Mouse (Mus musculus) midbrain, embryonic 13.5 days (tissue): Measurements from ENCODE around the gene Lrrfip2. TPM values are rescaled to one million over a fixed set of nuclear protein-coding genes. Genes with fewer than 3 reads are reported as not detected.
A peak's percentile ranks its signal among the peaks of the same experiment; 100 is the strongest.

Experiments used
- ATAC-seq: fragments of 200-750 bp; cut with Nextera tagmentation; 2 replicates; pipeline ENCODE4 v1.8.0; 2017; ENCODE audit warnings: mild to moderate bottlenecking, moderate TSS enrichment, moderate library complexity
- H3K27ac ChIP-seq: fragments of 300-500 bp; sonication (generic); 2 replicates; pipeline ENCODE4 v1.5.1; 2015; ENCODE audit warnings: inconsistent platforms, mild to moderate bottlenecking, moderate library complexity
- H3K27me3 ChIP-seq: fragments of 300-500 bp; sonication (generic); 2 replicates; pipeline ENCODE4 v1.6.1; 2015; ENCODE audit warnings: mild to moderate bottlenecking, inconsistent platforms
- H3K36me3 ChIP-seq: fragments of 300-500 bp; sonication (generic); 2 replicates; pipeline ENCODE4 v1.6.1; 2015; ENCODE audit warnings: mild to moderate bottlenecking, inconsistent platforms
- H3K4me1 ChIP-seq: fragments of 300-500 bp; sonication (generic); replicated peaks from 2 replicates; pipeline ENCODE4 v1.6.1; 2015; ENCODE audit warnings: inconsistent platforms
- H3K4me2 ChIP-seq: fragments of 300-500 bp; sonication (generic); replicated peaks from 2 replicates; pipeline ENCODE4 v1.6.1; 2015; ENCODE audit warnings: moderate library complexity, mild to moderate bottlenecking, inconsistent platforms
- H3K4me3 ChIP-seq: fragments of 300-500 bp; sonication (generic); replicated peaks from 2 replicates; pipeline ENCODE4 v1.5.1; 2015; ENCODE audit warnings: mild to moderate bottlenecking, inconsistent platforms
- H3K9ac ChIP-seq: fragments of 300-500 bp; sonication (generic); replicated peaks from 2 replicates; pipeline ENCODE4 v1.6.1; 2015; ENCODE audit warnings: mild to moderate bottlenecking, inconsistent platforms
- H3K9me3 ChIP-seq: fragments of 300-500 bp; sonication (generic); 2 replicates; pipeline ENCODE4 v1.6.1; 2016; ENCODE audit warnings: mild to moderate bottlenecking, inconsistent platforms
- WGBS: fragments of 180-500 bp; shearing (Covaris S2); methylation state at CpG from one replicate; pipeline ENCODE4 v1.1.7; 2015; 5-methylcytosine and 5-hydroxymethylcytosine counted together
- polyA plus RNA-seq: library from polyadenylated mRNA; unstranded; fragments of >200 nt; fragmentation: Nextera tagmentation; extraction: Ambion mirVana; gene quantifications from 2 replicates; pipeline ENCODE4 v1.2.1, GENCODE M21; 2015

Gene Lrrfip2
- polyA plus RNA-seq, 1 experiment from 2014 or later, result 47.6 TPM

GRCm38 (mm10) chr9:111178971-111179370 is 61.6 kb downstream of the Lrrfip2 start:
- ATAC-seq, result no peak
- no peak overlapping the region for H3K27ac ChIP-seq
- H3K9ac ChIP-seq, result no peak overlapping the region
- H3K4me2 ChIP-seq, result no peak overlapping the region
- no peaks in the 10 kb centered on the region for H3K9me3 ChIP-seq
- 94% methylated on average over 5 of the region's 5 CpGs for WGBS
- no peaks in the 10 kb centered on the region for H3K36me3 ChIP-seq
- no peaks in the 10 kb centered on the region for H3K27me3 ChIP-seq
- no peak overlapping the region for H3K4me3 ChIP-seq
- H3K4me1 ChIP-seq, result no peaks in the 10 kb centered on the region; the same call in 1 of the 2 replicates

- 83% methylated on average over 3 of the region's 3 CpGs for WGBS
- Histone ChIP-seq H3K4me1 (peaks cover 15% of the 10 kb centered on the region), H3K4me2 (no peak overlapping the region), H3K9me3 (no peaks in the 10 kb centered on the region), H3K27me3 (no peaks in the 10 kb centered on the region), H3K36me3 (no peaks in the 10 kb centered on the region), H3K27ac (no peak overlapping the region), H3K9ac (no peak overlapping the region), H3K4me3 (no peak overlapping the region)
- ATAC-seq, result no peak
Observed at GRCm38 (mm10) chr9:111182176-111182575, 64.8 kb downstream of the Lrrfip2 start.

DNA sequence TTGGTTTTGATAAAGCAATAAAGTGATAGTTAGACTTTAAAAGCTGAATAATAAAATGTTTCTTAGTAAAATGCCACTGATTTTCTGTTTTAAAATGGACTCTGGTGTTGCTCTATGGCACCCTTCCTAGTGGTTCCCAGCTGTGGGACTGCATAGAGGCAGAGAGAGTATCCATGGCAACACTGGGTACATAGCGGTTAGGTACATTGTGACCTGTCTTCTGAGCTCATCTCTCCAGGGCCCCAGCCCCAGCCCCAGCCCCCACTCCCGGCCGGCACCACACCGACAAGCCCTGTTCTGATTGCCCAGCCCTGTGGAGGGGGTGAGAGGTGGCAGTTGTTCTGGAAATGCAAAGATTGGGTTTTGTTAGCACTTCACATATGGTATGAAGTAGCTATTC is 67.5 kb downstream of the Lrrfip2 start:
- H3K4me1 ChIP-seq, result peaks cover 15% of the 10 kb centered on the region
- ATAC-seq, result peak; percentile 86
- 17% methylated on average over 4 of the region's 4 CpGs for WGBS

GRCm38 (mm10) chr9:111186861-111187260 is 69.5 kb downstream of the Lrrfip2 start:
- no peak overlapping the region for H3K4me3 ChIP-seq
- no peak for ATAC-seq
- H3K36me3 ChIP-seq, result peaks cover 21% of the 10 kb centered on the region
- no peaks in the 10 kb centered on the region for H3K9me3 ChIP-seq
- peaks cover 15% of the 10 kb centered on the region for H3K4me1 ChIP-seq
- no peak overlapping the region for H3K27ac ChIP-seq
- no peak overlapping the region for H3K9ac ChIP-seq
- H3K27me3 ChIP-seq, result no peaks in the 10 kb centered on the region
- H3K4me2 ChIP-seq, result no peak overlapping the region
- WGBS, result 84% methylated on average over 6 of the region's 6 CpGs

More for the DNA sequence above, 67.5 kb downstream of the Lrrfip2 start:
- Histone ChIP-seq H3K4me3 (no peak overlapping the region), H3K27ac (0 out of 2 replicates have a peak overlapping the region, but pooled peaks have one; percentile 44), H3K9me3 (no peaks in the 10 kb centered on the region), H3K9ac (no peak overlapping the region), H3K4me2 (no peak overlapping the region), H3K27me3 (no peaks in the 10 kb centered on the region), H3K36me3 (peaks cover 10% of the 10 kb centered on the region)

DNA sequence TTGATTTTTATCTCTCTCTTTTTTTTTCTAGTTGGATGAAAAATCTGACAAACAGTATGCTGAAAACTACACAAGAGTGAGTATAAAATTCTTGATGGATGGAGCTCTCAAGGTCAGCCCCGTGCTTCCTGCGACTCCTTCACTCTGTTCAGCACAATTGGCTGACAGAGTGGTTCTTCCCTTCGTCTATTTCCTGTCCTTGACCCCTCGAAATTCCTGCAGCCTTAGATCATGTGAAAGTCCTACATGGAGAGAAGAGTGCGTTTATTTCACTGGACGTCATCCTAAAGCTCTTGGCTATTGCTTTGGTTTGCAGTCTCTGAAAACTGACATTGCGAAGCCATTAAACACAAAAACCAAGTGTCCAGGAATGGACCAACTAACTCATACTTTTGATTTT is 71.3 kb downstream of the Lrrfip2 start:
- H3K4me2 ChIP-seq, result no peak overlapping the region
- H3K9me3 ChIP-seq, result no peaks in the 10 kb centered on the region
- no peak overlapping the region for H3K27ac ChIP-seq
- peaks cover 32% of the 10 kb centered on the region for H3K36me3 ChIP-seq
- H3K4me1 ChIP-seq, result peaks cover 15% of the 10 kb centered on the region
- no peak overlapping the region for H3K4me3 ChIP-seq
- no peak for ATAC-seq
- 95% methylated on average over 7 of the region's 7 CpGs for WGBS
- H3K27me3 ChIP-seq, result no peaks in the 10 kb centered on the region
- H3K9ac ChIP-seq, result no peak overlapping the region

GRCm38 (mm10) chr9:111193211-111193610 is 75.8 kb downstream of the Lrrfip2 start:
- Histone ChIP-seq H3K27ac (no peak overlapping the region), H3K4me3 (no peak overlapping the region), H3K4me1 (no peaks in the 10 kb centered on the region), H3K36me3 (peaks cover 32% of the 10 kb centered on the region), H3K9me3 (no peaks in the 10 kb centered on the region), H3K9ac (no peak overlapping the region), H3K27me3 (no peaks in the 10 kb centered on the region), H3K4me2 (no peak overlapping the region)
- ATAC-seq, result no peak
- WGBS, result 93% methylated on average over 2 of the region's 2 CpGs

- Histone ChIP-seq H3K9ac (no peak overlapping the region), H3K4me2 (no peak overlapping the region), H3K36me3 (peaks cover 25% of the 10 kb centered on the region), H3K4me3 (no peak overlapping the region), H3K9me3 (no peaks in the 10 kb centered on the region), H3K27me3 (no peaks in the 10 kb centered on the region), H3K4me1 (no peaks in the 10 kb centered on the region), H3K27ac (no peak overlapping the region)
- ATAC-seq, result no peak
- 98% methylated on average over 3 of the region's 3 CpGs for WGBS
Observed at GRCm38 (mm10) chr9:111197116-111197515, 79.7 kb downstream of the Lrrfip2 start.

DNA sequence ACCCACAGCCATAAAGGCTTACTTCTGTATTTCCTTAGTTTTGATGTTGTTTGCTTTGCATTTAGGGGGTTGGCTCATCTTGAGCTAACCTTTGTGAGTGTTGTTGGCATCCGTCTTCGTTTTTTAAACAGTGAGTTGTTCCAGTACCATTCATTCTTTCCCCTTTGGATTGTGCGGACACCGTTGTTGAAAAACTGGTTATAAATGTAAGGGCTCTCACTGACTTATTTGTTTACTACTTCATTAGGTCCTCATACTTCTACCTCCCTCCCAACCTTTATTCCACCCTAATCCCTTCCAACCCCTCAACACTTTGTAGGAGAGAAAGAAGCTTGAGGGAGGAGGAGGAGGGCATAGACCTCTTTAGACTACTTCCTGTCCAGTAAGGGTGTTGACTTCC is 80.3 kb downstream of the Lrrfip2 start:
- ATAC-seq, result no peak
- WGBS, result 93% methylated on average over 4 of the region's 4 CpGs
- Histone ChIP-seq H3K4me2 (no peak overlapping the region), H3K9ac (no peak overlapping the region), H3K4me3 (no peak overlapping the region), H3K27ac (no peak overlapping the region), H3K4me1 (no peaks in the 10 kb centered on the region), H3K9me3 (no peaks in the 10 kb centered on the region), H3K27me3 (no peaks in the 10 kb centered on the region), H3K36me3 (peaks cover 28% of the 10 kb centered on the region)

DNA sequence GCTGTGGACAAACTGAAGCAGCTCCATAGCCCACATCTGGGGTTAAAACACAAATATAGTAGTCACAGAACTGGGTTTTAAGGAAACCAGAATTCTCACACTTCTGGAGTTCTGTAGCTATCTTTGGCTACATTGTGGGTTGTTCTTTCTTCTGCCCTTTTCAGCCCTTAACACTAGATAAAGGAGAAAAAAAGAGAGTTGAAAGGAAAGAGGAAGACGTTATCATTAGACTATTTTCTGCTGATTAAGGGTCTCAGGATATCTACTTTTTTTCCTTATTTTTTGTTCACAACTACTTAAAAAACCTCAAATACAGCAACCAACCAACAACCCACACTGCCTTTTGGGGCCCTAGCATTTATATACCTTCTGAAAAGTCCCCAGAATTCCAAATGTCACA is 80.9 kb downstream of the Lrrfip2 start:
- no peak overlapping the region for H3K9ac ChIP-seq
- 89% methylated on average over 1 of the region's 1 CpGs for WGBS
- no peaks in the 10 kb centered on the region for H3K27me3 ChIP-seq
- no peak overlapping the region for H3K4me2 ChIP-seq
- H3K4me1 ChIP-seq, result no peaks in the 10 kb centered on the region
- peaks cover 24% of the 10 kb centered on the region for H3K36me3 ChIP-seq
- no peak overlapping the region for H3K27ac ChIP-seq
- ATAC-seq, result no peak
- H3K9me3 ChIP-seq, result no peaks in the 10 kb centered on the region
- H3K4me3 ChIP-seq, result no peak overlapping the region

DNA sequence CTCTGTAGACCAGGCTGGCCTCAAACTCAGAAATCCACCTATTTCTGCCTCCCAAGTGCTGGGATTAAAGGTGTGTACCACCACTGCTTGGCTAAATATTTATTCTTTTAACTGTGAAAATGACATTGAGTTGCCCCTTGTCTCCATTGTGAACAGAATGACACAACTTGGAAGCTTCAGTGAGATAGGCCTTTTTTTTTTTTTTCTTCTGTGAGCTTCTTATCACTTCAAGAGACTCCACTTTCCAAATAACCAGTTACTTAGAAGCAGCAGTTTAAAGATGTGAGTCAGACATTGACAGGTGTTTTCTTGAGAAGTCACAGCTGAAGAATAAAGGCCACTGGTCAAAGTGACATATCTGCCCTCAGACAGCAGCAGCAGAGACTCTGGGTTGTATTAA is 82.8 kb downstream of the Lrrfip2 start:
- ATAC-seq, result no peak
- Histone ChIP-seq H3K9me3 (no peaks in the 10 kb centered on the region), H3K4me3 (no peak overlapping the region), H3K9ac (no peak overlapping the region), H3K27ac (no peak overlapping the region), H3K4me1 (no peaks in the 10 kb centered on the region), H3K27me3 (no peaks in the 10 kb centered on the region), H3K4me2 (no peak overlapping the region), H3K36me3 (peaks cover 25% of the 10 kb centered on the region)

- H3K27ac ChIP-seq, result no peak overlapping the region
- WGBS, result 89% methylated on average over 9 of the region's 9 CpGs
- no peaks in the 10 kb centered on the region for H3K9me3 ChIP-seq
- ATAC-seq, result no peak
- peaks cover 38% of the 10 kb centered on the region for H3K36me3 ChIP-seq
- no peak overlapping the region for H3K4me2 ChIP-seq
- no peaks in the 10 kb centered on the region for H3K4me1 ChIP-seq
- no peak overlapping the region for H3K4me3 ChIP-seq
- H3K9ac ChIP-seq, result no peak overlapping the region
- no peaks in the 10 kb centered on the region for H3K27me3 ChIP-seq
Observed at GRCm38 (mm10) chr9:111204601-111205375, 87.4 kb downstream of the Lrrfip2 start.

DNA sequence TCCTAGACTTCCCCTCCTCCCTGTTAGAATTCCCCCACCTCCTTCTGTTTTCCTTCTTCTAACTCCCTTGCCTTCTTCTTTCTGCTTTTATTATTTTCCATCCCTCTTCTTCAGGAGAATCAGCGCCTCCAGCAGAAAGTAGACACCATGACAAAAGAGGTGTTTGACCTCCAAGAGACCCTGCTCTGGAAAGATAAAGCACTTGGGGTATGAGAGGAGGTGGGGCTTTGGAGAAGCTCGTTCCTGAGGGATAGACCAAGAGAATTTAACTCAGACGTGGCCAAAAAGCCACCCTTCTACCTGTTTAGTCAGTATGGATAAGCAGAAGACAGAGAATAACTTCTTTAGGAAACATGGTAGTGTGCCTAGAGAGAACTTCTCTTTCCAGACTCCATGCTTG is 90.3 kb downstream of the Lrrfip2 start:
- no peaks in the 10 kb centered on the region for H3K9me3 ChIP-seq
- no peak for ATAC-seq
- H3K9ac ChIP-seq, result no peak overlapping the region
- H3K4me2 ChIP-seq, result no peak overlapping the region
- H3K27ac ChIP-seq, result no peak overlapping the region
- no peak overlapping the region for H3K4me3 ChIP-seq
- H3K4me1 ChIP-seq, result no peaks in the 10 kb centered on the region
- H3K27me3 ChIP-seq, result no peaks in the 10 kb centered on the region
- H3K36me3 ChIP-seq, result peaks cover 27% of the 10 kb centered on the region
- 49% methylated on average over 3 of the region's 3 CpGs for WGBS

GRCm38 (mm10) chr9:111208185-111208584 is 90.8 kb downstream of the Lrrfip2 start:
- ATAC-seq, result no peak
- Histone ChIP-seq H3K27me3 (no peaks in the 10 kb centered on the region), H3K4me2 (no peak overlapping the region), H3K27ac (no peak overlapping the region), H3K4me1 (no peaks in the 10 kb centered on the region), H3K9me3 (no peaks in the 10 kb centered on the region), H3K9ac (no peak overlapping the region), H3K4me3 (no peak overlapping the region), H3K36me3 (peaks cover 26% of the 10 kb centered on the region)
- WGBS, result 96% methylated on average over 3 of the region's 3 CpGs
